Mouse (Mus musculus) thymus, adult 2 months (tissue): ENCODE results near the gene Fosl1.

ENCODE experiments used
- CTCF ChIP-seq: fragments of 200-500 bp; IDR thresholded peaks from 2 replicates; pipeline ENCODE4 v1.5.1; 2012; ENCODE audit warnings: mild to moderate bottlenecking, control low read depth, low read length, moderate library complexity, borderline replicate concordance; ENCODE audit not compliant: control insufficient read depth, poor library complexity, insufficient read depth; ENCODE audit errors: extremely low read depth
- POLR2A ChIP-seq: fragments of 200-500 bp; IDR thresholded peaks from 2 replicates; pipeline ENCODE4 v1.6.1; 2012; ENCODE audit warnings: mild to moderate bottlenecking, low read length, control low read depth, moderate library complexity; ENCODE audit not compliant: control insufficient read depth, poor library complexity, insufficient read depth; ENCODE audit errors: extremely low read depth

GRCm38 (mm10) chr19:5430408-5430807 is 16.9 kb upstream of the Fosl1 start:
- TF ChIP-seq POLR2A (no peak), CTCF (no peak)
